Mouse (Mus musculus) limb, embryonic 12.5 days (tissue): ENCODE data around the gene Aspdh. TPM values are rescaled to one million over a fixed set of nuclear protein-coding genes. Genes with fewer than 3 reads are reported as not detected.

Experiments used
- microRNA-seq: library from miRNA; unstranded; fragments of <30 nt; microRNA quantifications from one replicate; pipeline ENCODE4, GENCODE M21; 2017
- polyA plus RNA-seq: library from polyadenylated mRNA; unstranded; fragments of >200 nt; fragmentation: Nextera tagmentation; extraction: Ambion mirVana; gene quantifications from 2 replicates; pipeline ENCODE4 v1.2.1, GENCODE M21; 2016

Aspdh gene
- polyA plus RNA-seq, 1 experiment from 2014 or later = 0.56 TPM

Small RNA genes within 50 kb of the gene (microRNA-seq; reads per million reads assigned to microRNA genes)
- not detected for gene Mir7052

Other genes with a start within 250 kb of the Aspdh start
- gene Klk1b5, start 249.4 kb upstream of the Aspdh start, polyA plus RNA-seq = not detected in 2 replicates
- gene Klk1, start 240.0 kb upstream of the Aspdh start, polyA plus RNA-seq = not detected in 2 replicates
- 0.14 TPM in 1 of 2 replicates, not detected in the other for gene Gm36864, start 229.2 kb upstream of the Aspdh start, polyA plus RNA-seq
- gene 1700028J19Rik, start 218.7 kb upstream of the Aspdh start, polyA plus RNA-seq = 0.76 and 0.87 TPM in 2 replicates
- gene 2410002F23Rik, start 218.7 kb upstream of the Aspdh start, polyA plus RNA-seq = 209 and 214 TPM in 2 replicates
- gene Acp4, start 208.0 kb upstream of the Aspdh start, polyA plus RNA-seq = 0.28 TPM in 1 of 2 replicates, not detected in the other
- not detected in 2 replicates for gene Gm15517, start 203.9 kb upstream of the Aspdh start, polyA plus RNA-seq
- 2.0 and 2.2 TPM in 2 replicates for gene Clec11a, start 158.5 kb upstream of the Aspdh start, polyA plus RNA-seq
- 1.2 and 1.3 TPM in 2 replicates for gene Shank1, start 155.1 kb upstream of the Aspdh start, polyA plus RNA-seq
- 3.0 and 3.3 TPM in 2 replicates for gene Syt3, start 81.3 kb upstream of the Aspdh start, polyA plus RNA-seq
- gene 1700008O03Rik, start 79.6 kb upstream of the Aspdh start, polyA plus RNA-seq = 0.56 and 0.64 TPM in 2 replicates
- 0.86 and 0.98 TPM in 2 replicates for gene Lrrc4b, start 36.4 kb upstream of the Aspdh start, polyA plus RNA-seq
- 72.9 and 76.5 TPM in 2 replicates for gene Josd2, start 2.6 kb downstream of the Aspdh start, polyA plus RNA-seq
- 93.6 and 111 TPM in 2 replicates for gene Emc10, start 31.1 kb downstream of the Aspdh start, polyA plus RNA-seq
- 19.0 and 27.5 TPM in 2 replicates for gene Fam71e1, start 31.2 kb downstream of the Aspdh start, polyA plus RNA-seq
- 0.09 and 0.13 TPM in 2 replicates for gene Mybpc2, start 59.3 kb downstream of the Aspdh start, polyA plus RNA-seq
- gene Spib, start 66.7 kb downstream of the Aspdh start, polyA plus RNA-seq = 0.22 and 0.34 TPM in 2 replicates
- gene Pold1, start 83.5 kb downstream of the Aspdh start, polyA plus RNA-seq = 132 and 140 TPM in 2 replicates
- gene Nr1h2, start 88.6 kb downstream of the Aspdh start, polyA plus RNA-seq = 70.7 and 72.0 TPM in 2 replicates
- gene Napsa, start 107.0 kb downstream of the Aspdh start, polyA plus RNA-seq = 0.83 and 1.4 TPM in 2 replicates
- 0.37 and 0.49 TPM in 2 replicates for gene Kcnc3, start 125.3 kb downstream of the Aspdh start, polyA plus RNA-seq
- gene Myh14, start 205.5 kb downstream of the Aspdh start, polyA plus RNA-seq = 3.2 and 4.2 TPM in 2 replicates
- gene Izumo2, start 243.4 kb downstream of the Aspdh start, polyA plus RNA-seq = not detected in 2 replicates